In the genomic region with DNA sequence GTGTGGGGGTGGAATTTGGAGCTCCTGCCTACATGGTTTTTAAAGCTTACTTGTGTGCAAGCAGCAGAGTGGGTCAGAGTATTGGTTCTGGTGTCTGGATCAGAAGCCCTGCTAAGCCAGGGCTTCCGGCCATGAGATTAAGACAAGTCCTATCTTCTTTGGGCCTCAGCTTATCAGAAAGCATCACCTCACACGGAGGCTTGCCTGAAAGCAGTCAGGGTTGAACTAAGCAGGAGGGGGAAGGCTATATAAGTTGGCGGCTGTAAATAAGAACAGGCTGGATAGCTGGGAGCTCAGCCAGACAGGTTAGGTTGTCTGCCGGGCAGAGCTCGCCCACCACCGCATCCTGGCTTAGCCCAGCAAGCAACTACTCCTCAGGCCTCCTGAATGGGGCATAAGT, we compare ENCODE assay signal across 24 mouse cellular contexts.
A peak's percentile ranks its signal among the peaks of the same experiment; 100 is the strongest.
DNase-seq lines count a peak whose midpoint lies in the region; ATAC-seq lines count a peak whose summit lies in the region.
"Had no signal": no experiment of that assay in that cellular context is flagged by ENCODE, and none has a peak within 500 bp of the region (broad histone marks: within the 10 kb centered on the region; RNA-seq: fewer than 3 reads in every experiment).

No protein-coding gene starts in this region.

- no peaks in the 10 kb centered on the region for H3K36me3 ChIP-seq in heart, embryonic 15.5 days
- H3K36me3 ChIP-seq in heart, embryonic 12.5 days = no peaks in the 10 kb centered on the region
- H3K36me3 ChIP-seq in liver, embryonic 12.5 days = no peaks in the 10 kb centered on the region
- H3K36me3 ChIP-seq: embryonic facial prominence, embryonic 12.5 days; embryonic facial prominence, embryonic 15.5 days had no signal

- H3K4me1 ChIP-seq in heart, embryonic 15.5 days (replicated peaks) = peaks cover 30% of the 10 kb centered on the region
- peaks cover 45% of the 10 kb centered on the region for H3K4me1 ChIP-seq in heart, embryonic 12.5 days (replicated peaks)
- peaks cover 40% of the 10 kb centered on the region for H3K4me1 ChIP-seq in liver, embryonic 12.5 days

- H3K27ac ChIP-seq in heart, embryonic 15.5 days = no peak overlapping the region
- no peak overlapping the region for H3K27ac ChIP-seq in heart, embryonic 12.5 days (ENCODE audit: poor library complexity, severe bottlenecking)
- no peak overlapping the region for H3K27ac ChIP-seq in liver, embryonic 12.5 days
- H3K27ac ChIP-seq: embryonic facial prominence, embryonic 12.5 days; embryonic facial prominence, embryonic 15.5 days; hindbrain, embryonic 14.5 days; hindbrain, postnatal 0 days had no signal

- peak; percentile 36; the same call in 1 of the 2 replicates for ATAC-seq in frontal cortex, adult (ENCODE audit: low TSS enrichment)
- 0 out of 2 replicates have a peak, but pooled peaks have one; percentile 23 for ATAC-seq in heart, embryonic 15.5 days (replicated peaks; ENCODE audit: insufficient number of reproducible peaks, insufficient read depth, low FRiP score, low read depth)
- ATAC-seq in heart, embryonic 12.5 days (ENCODE audit: insufficient number of reproducible peaks, low FRiP score) = no peak
- ATAC-seq in liver, embryonic 12.5 days = no peak
- ATAC-seq: forebrain, embryonic 14.5 days; forebrain, postnatal 0 days; hindbrain, postnatal 0 days; inflammation-experienced regulatory T-cells, adult 6 months; Patski had no signal

- no peak overlapping the region for H3K4me3 ChIP-seq in heart, embryonic 15.5 days
- no peak overlapping the region for H3K4me3 ChIP-seq in heart, embryonic 12.5 days
- no peak overlapping the region for H3K4me3 ChIP-seq in liver, embryonic 12.5 days
- H3K4me3 ChIP-seq: embryonic facial prominence, embryonic 12.5 days; embryonic facial prominence, embryonic 15.5 days had no signal

- H3K27me3 ChIP-seq in heart, embryonic 15.5 days = 0 out of 2 replicates have a peak, but pooled peaks cover 5% of the 10 kb centered on the region
- H3K27me3 ChIP-seq in heart, embryonic 12.5 days (replicated peaks) = peaks cover 14% of the 10 kb centered on the region; the same call in 1 of the 2 replicates
- H3K27me3 ChIP-seq in liver, embryonic 12.5 days (replicated peaks) = peaks cover 31% of the 10 kb centered on the region; the same call in 1 of the 2 replicates

- DNase-seq in frontal cortex, postnatal 10 days (ENCODE audit: low spot score in 2 of 2) = no peak
- no peak for DNase-seq in liver
- no peak for DNase-seq in cerebellum, postnatal 25 days
- DNase-seq: adrenal gland, postnatal 10 days; adrenal gland, postnatal 36 days; cerebellum, adult 18-20 months; cerebellum, adult 9-10 months; cerebellum, postnatal 14 days; forebrain, postnatal 0 days; gastrocnemius, postnatal 10 days; gastrocnemius, postnatal 36 days; heart, postnatal 14 days; heart, postnatal 4 days had no signal

- no peak overlapping the region for H3K4me2 ChIP-seq in heart, embryonic 15.5 days
- no peak overlapping the region for H3K4me2 ChIP-seq in heart, embryonic 12.5 days
- H3K4me2 ChIP-seq in liver, embryonic 12.5 days = peak overlapping the region; percentile 21; the same call in 1 of the 2 replicates
- H3K4me2 ChIP-seq: embryonic facial prominence, embryonic 12.5 days; embryonic facial prominence, embryonic 15.5 days; hindbrain, embryonic 14.5 days had no signal

- H3K9ac ChIP-seq in heart, embryonic 15.5 days = no peak overlapping the region
- H3K9ac ChIP-seq in heart, embryonic 12.5 days = no peak overlapping the region
- no peak overlapping the region for H3K9ac ChIP-seq in liver, embryonic 12.5 days
- H3K9ac ChIP-seq: embryonic facial prominence, embryonic 12.5 days; embryonic facial prominence, embryonic 15.5 days; forebrain, postnatal 0 days; hindbrain, embryonic 14.5 days had no signal

- H3K9me3 ChIP-seq in heart, embryonic 15.5 days (replicated peaks) = no peaks in the 10 kb centered on the region
- H3K9me3 ChIP-seq in heart, embryonic 12.5 days (replicated peaks) = no peaks in the 10 kb centered on the region
- no peaks in the 10 kb centered on the region for H3K9me3 ChIP-seq in liver, embryonic 12.5 days (replicated peaks)
- H3K9me3 ChIP-seq: embryonic facial prominence, embryonic 12.5 days; embryonic facial prominence, embryonic 15.5 days had no signal

- WGBS in heart, embryonic 15.5 days = 23% methylated on average over 6 of the region's 6 CpGs
- 24% methylated on average over 6 of the region's 6 CpGs for WGBS in heart, embryonic 12.5 days
- WGBS in liver, embryonic 12.5 days (ENCODE audit: insufficient replicate concordance) = 27% methylated on average over 6 of the region's 6 CpGs

Comparison
In these comparisons a context has a peak if more than half of its experiments do, and no peak if none do; other contexts are left out.
1. ATAC-seq: peak in frontal cortex, adult (single experiment) and heart, embryonic 15.5 days (single experiment); none in heart, embryonic 12.5 days (single experiment) and liver, embryonic 12.5 days (single experiment).